Mouse (Mus musculus) inflammation-experienced regulatory T-cells (primary cell): Measurements from ENCODE around the gene Rln1. TPM values are rescaled to one million over a fixed set of nuclear protein-coding genes. Genes with fewer than 3 reads are reported as not detected.

Experiments
- polyA plus RNA-seq, 2 experiments: library from polyadenylated mRNA; unstranded; fragments of 100-300 nt; shearing (Covaris generic); gene quantifications; one replicate each; pipeline ENCODE4 v1.2.1; 2017

The Rln1 gene
- polyA plus RNA-seq: under 1 TPM; 0.07 to 0.13 TPM

DNA sequence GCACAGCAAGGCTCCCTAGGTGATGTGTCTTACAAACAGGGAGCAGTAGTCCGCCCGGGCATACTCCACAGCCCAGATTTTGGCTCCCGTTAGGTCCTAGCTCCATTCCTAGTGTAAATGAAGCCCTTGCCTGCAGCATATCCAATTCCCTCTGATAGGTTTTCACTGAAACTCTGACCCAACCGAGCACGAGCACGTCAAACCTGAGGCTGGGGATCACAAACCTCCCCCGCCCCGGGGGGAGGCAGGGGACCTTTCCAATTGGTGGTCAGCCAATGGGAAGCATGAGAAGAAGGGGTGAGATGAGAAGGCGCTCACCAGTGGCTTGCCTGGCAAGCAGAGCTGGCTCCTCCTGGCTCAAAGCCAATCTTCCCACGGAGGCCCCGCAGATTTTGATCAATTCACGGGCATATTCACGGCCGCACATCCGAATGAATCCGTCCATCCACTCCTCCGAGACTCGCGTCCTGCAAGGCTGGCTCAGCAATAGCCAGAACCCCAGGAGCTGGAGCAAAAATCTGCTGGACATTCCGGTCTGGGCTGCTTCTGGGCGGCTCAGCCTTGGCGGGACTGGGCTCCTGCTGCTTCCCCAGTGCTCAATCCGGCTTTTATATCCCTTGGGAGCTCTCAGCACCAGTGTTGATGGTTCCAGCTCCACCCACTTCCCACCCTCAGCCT is at the start of gene Rln1:
Gene Rln1, minus strand, starts transcription at position 603 of the 678 bp plus-strand sequence.

GRCm38 (mm10) chr19:29366969-29367622 is 32.6 kb upstream of the Rln1 start, which contains the start of the genes Plgrkt and Cd274:
Gene Plgrkt, minus strand, starts transcription at chr19:29367390.
Gene Cd274, plus strand, starts transcription at chr19:29367455.

GRCm38 (mm10) chr19:29325053-29325851 is 9.2 kb downstream of the Rln1 start, which contains the start of gene Insl6:
Gene Insl6, minus strand, starts transcription at chr19:29325356.

Other genes with a start within 250 kb of the Rln1 start
- gene Rcl1, start 233.3 kb downstream of the Rln1 start, polyA plus RNA-seq: 10 to 100 TPM; 48.7 to 53.4 TPM
- gene Jak2, start 82.8 kb downstream of the Rln1 start, polyA plus RNA-seq: 10 to 100 TPM; 92.2 to 97.1 TPM
- 10 to 100 TPM; 15.6 to 24.1 TPM for gene Insl6, start 9.3 kb downstream of the Rln1 start, polyA plus RNA-seq
- gene Plgrkt, start 32.7 kb upstream of the Rln1 start, polyA plus RNA-seq: 100 to 1,000 TPM; 267 to 277 TPM
- gene Cd274, start 32.8 kb upstream of the Rln1 start, polyA plus RNA-seq: 10 to 100 TPM; 40.5 to 51.2 TPM
- gene Pdcd1lg2, start 76.2 kb upstream of the Rln1 start, polyA plus RNA-seq: 10 to 100 TPM; 13.1 to 24.8 TPM
- gene Ric1, start 187.6 kb upstream of the Rln1 start, polyA plus RNA-seq: 1 to 10 TPM; 8.6 to 9.4 TPM